Mouse (Mus musculus): ENCODE results near the gene Cd40. TPM values are rescaled to one million over a fixed set of nuclear protein-coding genes. Genes with fewer than 3 reads are reported as not detected.

Cd40 gene
- polyA plus RNA-seq, 1 experiment: 52.1 TPM

GRCm38 (mm10) chr2:165090650-165091049, 35.2 kb downstream of the Cd40 start, which contains the start of gene 1700025C18Rik:
TSS of gene 1700025C18Rik (minus strand) at chr2:165090750.
- TF ChIP-seq CTCF (IDR thresholded peaks at IDR 0.05; ENCODE audit: borderline replicate concordance, control insufficient read depth, extremely low read depth, insufficient read depth, low read length, poor library complexity): no peak
- TF ChIP-seq POLR2A (IDR thresholded peaks at IDR 0.05; ENCODE audit: control insufficient read depth, extremely low read depth, insufficient read depth, low read length, poor library complexity): no peak
- DNase-seq: no peak
- H3K36me3 ChIP-seq (ENCODE audit: control insufficient read depth, insufficient read depth, low read length): no peaks in the 10 kb centered on the region
- H3K4me3 ChIP-seq (ENCODE audit: control insufficient read depth, insufficient read depth, low read length): no peak within 1 kb of the TSS
- H3K27ac ChIP-seq (ENCODE audit: control insufficient read depth, insufficient read depth, low read length): no peak within 1 kb of the TSS
- 80% methylated on average over 2 of the region's 2 CpGs for WGBS
- H3K27me3 ChIP-seq (ENCODE audit: control insufficient read depth, insufficient read depth, low read length): no peaks in the 10 kb centered on the region
- no peaks in the 10 kb centered on the region for H3K4me1 ChIP-seq (replicated peaks; ENCODE audit: control insufficient read depth, insufficient read depth, low read length)

- TF ChIP-seq CTCF (IDR thresholded peaks at IDR 0.05; ENCODE audit: borderline replicate concordance, control insufficient read depth, extremely low read depth, insufficient read depth, low read length, poor library complexity) (no peak), POLR2A (IDR thresholded peaks at IDR 0.05; ENCODE audit: control insufficient read depth, extremely low read depth, insufficient read depth, low read length, poor library complexity) (no peak)
- H3K27me3 ChIP-seq (ENCODE audit: control insufficient read depth, insufficient read depth, low read length): no peaks in the 10 kb centered on the region
- H3K36me3 ChIP-seq (ENCODE audit: control insufficient read depth, insufficient read depth, low read length): no peaks in the 10 kb centered on the region
- no peak overlapping the region for H3K4me3 ChIP-seq (ENCODE audit: control insufficient read depth, insufficient read depth, low read length)
- no peaks in the 10 kb centered on the region for H3K4me1 ChIP-seq (replicated peaks; ENCODE audit: control insufficient read depth, insufficient read depth, low read length)
- no peak for DNase-seq
- H3K27ac ChIP-seq (ENCODE audit: control insufficient read depth, insufficient read depth, low read length): no peak overlapping the region
- 91% methylated on average over 8 of the region's 8 CpGs for WGBS
Measured at GRCm38 (mm10) chr2:165091433-165091965, 36.1 kb downstream of the Cd40 start.

DNA sequence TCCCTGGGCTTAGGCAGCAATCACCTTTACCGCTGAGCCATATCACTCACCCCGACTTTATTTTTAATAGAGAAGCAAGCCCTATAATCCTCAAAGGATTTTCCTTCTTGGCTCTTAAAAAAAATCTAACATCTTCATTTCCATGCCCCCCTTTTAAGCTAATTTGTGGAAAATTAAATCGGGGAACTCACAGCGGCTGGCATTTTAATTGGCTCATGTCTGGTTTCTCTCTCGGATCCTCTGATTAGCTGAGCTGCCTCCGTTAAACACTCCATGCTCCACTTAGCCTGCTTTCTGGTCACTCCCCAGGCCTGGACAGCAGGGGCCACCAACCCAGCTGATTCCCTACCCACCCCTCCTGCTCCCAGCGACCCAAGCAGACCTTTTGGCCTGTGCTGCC, 37.0 kb downstream of the Cd40 start:
- Histone ChIP-seq H3K27me3 (ENCODE audit: control insufficient read depth, insufficient read depth, low read length) (no peaks in the 10 kb centered on the region), H3K36me3 (ENCODE audit: control insufficient read depth, insufficient read depth, low read length) (no peaks in the 10 kb centered on the region), H3K4me3 (ENCODE audit: control insufficient read depth, insufficient read depth, low read length) (no peak overlapping the region), H3K27ac (ENCODE audit: control insufficient read depth, insufficient read depth, low read length) (no peak overlapping the region), H3K4me1 (replicated peaks; ENCODE audit: control insufficient read depth, insufficient read depth, low read length) (no peaks in the 10 kb centered on the region)
- no peak for DNase-seq
- WGBS: 85% methylated on average over 7 of the region's 7 CpGs
- TF ChIP-seq POLR2A (IDR thresholded peaks at IDR 0.05; ENCODE audit: control insufficient read depth, extremely low read depth, insufficient read depth, low read length, poor library complexity) (no peak), CTCF (IDR thresholded peaks at IDR 0.05; ENCODE audit: borderline replicate concordance, control insufficient read depth, extremely low read depth, insufficient read depth, low read length, poor library complexity) (no peak)

- Histone ChIP-seq H3K4me3 (ENCODE audit: control insufficient read depth, insufficient read depth, low read length) (no peak overlapping the region), H3K27ac (ENCODE audit: control insufficient read depth, insufficient read depth, low read length) (no peak overlapping the region), H3K4me1 (replicated peaks; ENCODE audit: control insufficient read depth, insufficient read depth, low read length) (no peaks in the 10 kb centered on the region), H3K27me3 (ENCODE audit: control insufficient read depth, insufficient read depth, low read length) (no peaks in the 10 kb centered on the region), H3K36me3 (ENCODE audit: control insufficient read depth, insufficient read depth, low read length) (no peaks in the 10 kb centered on the region)
- no peak for DNase-seq
- TF ChIP-seq POLR2A (IDR thresholded peaks at IDR 0.05; ENCODE audit: control insufficient read depth, extremely low read depth, insufficient read depth, low read length, poor library complexity) (no peak), CTCF (IDR thresholded peaks at IDR 0.05; ENCODE audit: borderline replicate concordance, control insufficient read depth, extremely low read depth, insufficient read depth, low read length, poor library complexity) (no peak)
- 31% methylated on average over 10 of the region's 10 CpGs for WGBS
Measured at GRCm38 (mm10) chr2:165096367-165096766, 40.9 kb downstream of the Cd40 start.

GRCm38 (mm10) chr2:165098861-165099260, 43.4 kb downstream of the Cd40 start:
- no peak for DNase-seq
- Histone ChIP-seq H3K27ac (ENCODE audit: control insufficient read depth, insufficient read depth, low read length) (no peak overlapping the region), H3K36me3 (ENCODE audit: control insufficient read depth, insufficient read depth, low read length) (no peaks in the 10 kb centered on the region), H3K4me1 (replicated peaks; ENCODE audit: control insufficient read depth, insufficient read depth, low read length) (no peaks in the 10 kb centered on the region), H3K4me3 (ENCODE audit: control insufficient read depth, insufficient read depth, low read length) (no peak overlapping the region), H3K27me3 (ENCODE audit: control insufficient read depth, insufficient read depth, low read length) (no peaks in the 10 kb centered on the region)
- 77% methylated on average over 3 of the region's 3 CpGs for WGBS
- TF ChIP-seq POLR2A (IDR thresholded peaks at IDR 0.05; ENCODE audit: control insufficient read depth, extremely low read depth, insufficient read depth, low read length, poor library complexity) (no peak), CTCF (IDR thresholded peaks at IDR 0.05; ENCODE audit: borderline replicate concordance, control insufficient read depth, extremely low read depth, insufficient read depth, low read length, poor library complexity) (no peak)

GRCm38 (mm10) chr2:165100749-165101148, 45.3 kb downstream of the Cd40 start:
- TF ChIP-seq CTCF (IDR thresholded peaks at IDR 0.05; ENCODE audit: borderline replicate concordance, control insufficient read depth, extremely low read depth, insufficient read depth, low read length, poor library complexity) (no peak), POLR2A (IDR thresholded peaks at IDR 0.05; ENCODE audit: control insufficient read depth, extremely low read depth, insufficient read depth, low read length, poor library complexity) (no peak)
- DNase-seq: no peak
- Histone ChIP-seq H3K4me1 (replicated peaks; ENCODE audit: control insufficient read depth, insufficient read depth, low read length) (no peaks in the 10 kb centered on the region), H3K36me3 (ENCODE audit: control insufficient read depth, insufficient read depth, low read length) (no peaks in the 10 kb centered on the region), H3K27me3 (ENCODE audit: control insufficient read depth, insufficient read depth, low read length) (no peaks in the 10 kb centered on the region), H3K27ac (ENCODE audit: control insufficient read depth, insufficient read depth, low read length) (no peak overlapping the region), H3K4me3 (ENCODE audit: control insufficient read depth, insufficient read depth, low read length) (no peak overlapping the region)
- 8% methylated on average over 6 of the region's 6 CpGs for WGBS

DNA sequence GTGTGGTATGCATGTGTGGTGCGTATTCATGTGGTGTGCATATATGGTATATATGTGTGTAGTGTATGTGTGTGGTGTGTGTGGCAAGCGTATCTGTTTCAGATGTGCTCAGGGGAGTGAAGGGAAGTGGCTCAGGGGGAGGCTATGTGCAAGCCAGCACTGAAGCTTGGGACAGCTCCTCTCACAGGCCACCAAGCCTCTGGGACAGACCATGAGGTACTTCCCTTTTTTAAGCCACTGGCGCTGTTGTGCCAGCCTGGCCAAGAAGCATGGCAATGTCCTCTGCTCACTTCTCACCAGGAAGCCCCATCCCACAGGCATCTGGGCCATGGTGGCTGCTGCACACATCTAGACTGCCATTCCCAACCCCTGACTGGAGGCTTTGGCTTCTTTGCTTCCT, 47.5 kb downstream of the Cd40 start:
- TF ChIP-seq POLR2A (IDR thresholded peaks at IDR 0.05; ENCODE audit: control insufficient read depth, extremely low read depth, insufficient read depth, low read length, poor library complexity) (no peak), CTCF (IDR thresholded peaks at IDR 0.05; ENCODE audit: borderline replicate concordance, control insufficient read depth, extremely low read depth, insufficient read depth, low read length, poor library complexity) (no peak)
- no peak overlapping the region for H3K4me3 ChIP-seq (ENCODE audit: control insufficient read depth, insufficient read depth, low read length)
- no peak for DNase-seq
- H3K4me1 ChIP-seq (replicated peaks; ENCODE audit: control insufficient read depth, insufficient read depth, low read length): no peaks in the 10 kb centered on the region
- H3K36me3 ChIP-seq (ENCODE audit: control insufficient read depth, insufficient read depth, low read length): no peaks in the 10 kb centered on the region
- no peaks in the 10 kb centered on the region; the same call in 1 of the 2 replicates for H3K27me3 ChIP-seq (ENCODE audit: control insufficient read depth, insufficient read depth, low read length)
- WGBS: 39% methylated on average over 3 of the region's 3 CpGs
- no peak overlapping the region for H3K27ac ChIP-seq (ENCODE audit: control insufficient read depth, insufficient read depth, low read length)

Measured in thymus, adult 2 months (tissue).